Mouse (Mus musculus) splenic B cell, adult 2 months (primary cell): ENCODE measurements around the gene Wfdc15b.

Experiments used
- DNase-seq: peaks from one replicate; pipeline ENCODE4 v3.0.0-alpha.2; 2011; ENCODE audit warnings: low read depth, low spot score
- H3K27me3 ChIP-seq: 2 replicates; pipeline ENCODE4 v1.6.1; 2012; ENCODE audit warnings: mild to moderate bottlenecking, low read length, moderate library complexity, mixed read lengths; ENCODE audit not compliant: control insufficient read depth, poor library complexity, insufficient read depth, severe bottlenecking
- H3K36me3 ChIP-seq: 2 replicates; pipeline ENCODE4 v1.6.1; 2012; ENCODE audit warnings: mild to moderate bottlenecking, low read length, moderate library complexity, mixed read lengths; ENCODE audit not compliant: control insufficient read depth, poor library complexity, insufficient read depth, severe bottlenecking

Gene Wfdc15b

DNA sequence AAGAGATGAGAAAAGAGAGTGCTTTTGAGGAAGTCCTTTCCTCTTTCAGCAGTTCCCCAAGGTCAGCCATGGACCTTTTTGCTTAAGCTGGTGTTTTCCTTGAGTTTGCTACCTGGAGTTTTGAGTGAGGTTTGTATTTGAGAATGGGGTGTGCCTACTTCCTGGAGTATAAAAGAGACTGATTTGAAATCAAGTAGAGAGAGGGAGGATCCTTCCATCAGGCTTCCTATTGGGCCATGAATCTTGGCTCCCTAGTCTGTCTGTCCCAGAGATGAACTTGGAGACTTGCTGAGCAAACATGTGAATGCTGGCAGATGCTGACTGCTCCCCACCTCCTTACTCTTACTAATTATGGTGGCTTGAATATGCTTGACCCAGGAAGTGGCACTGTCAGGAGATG lies 29.2 kb downstream of the Wfdc15b start:
- no peaks in the 10 kb centered on the region for H3K36me3 ChIP-seq
- no peak for DNase-seq
- no peaks in the 10 kb centered on the region for H3K27me3 ChIP-seq

DNA sequence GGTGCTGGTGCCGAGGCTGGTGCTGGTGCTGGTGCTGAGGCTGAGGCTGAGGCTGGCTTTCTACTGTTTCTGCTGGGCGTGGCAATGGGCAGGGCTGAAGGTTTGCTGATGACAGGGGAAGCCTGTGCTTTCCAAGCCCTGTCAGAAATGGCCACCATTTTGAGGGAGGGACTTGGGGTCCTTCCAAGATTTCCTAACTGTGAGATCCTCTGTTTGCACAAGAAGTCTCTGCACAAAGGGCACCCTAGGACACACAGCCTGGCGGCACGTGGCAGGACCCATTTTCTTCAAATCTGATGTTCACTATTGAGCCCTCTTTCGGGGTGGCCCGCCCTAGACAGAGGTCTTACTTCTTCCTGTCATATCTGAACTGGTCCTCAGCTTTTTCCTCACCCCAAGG lies 30.9 kb downstream of the Wfdc15b start, which contains the start of gene Wfdc12:
Gene Wfdc12, minus strand, starts transcription at position 33 of the 400 bp plus-strand sequence.
- H3K27me3 ChIP-seq, result no peaks in the 10 kb centered on the region
- no peak for DNase-seq
- H3K36me3 ChIP-seq, result no peaks in the 10 kb centered on the region

DNA sequence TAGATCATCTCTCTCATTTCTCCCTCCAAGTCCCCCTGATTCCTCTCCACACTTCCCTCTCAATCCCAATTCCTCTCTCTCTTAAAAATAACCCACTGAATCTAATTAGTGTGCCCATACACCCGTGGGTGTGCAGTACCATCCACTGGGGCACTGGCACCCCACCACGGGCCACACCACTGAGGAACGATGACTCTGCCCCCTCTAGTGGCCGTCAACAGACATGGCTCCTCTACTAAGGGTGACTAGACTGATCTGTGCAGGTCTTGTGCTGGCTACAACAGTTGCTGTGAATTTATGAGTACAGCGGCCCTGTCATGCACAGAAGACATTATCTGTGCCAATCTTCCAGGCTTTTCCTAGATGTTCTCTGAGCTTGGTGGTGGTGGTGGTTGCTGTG lies 32.7 kb downstream of the Wfdc15b start:
- peak; percentile 65 for DNase-seq
- Histone ChIP-seq H3K36me3 (no peaks in the 10 kb centered on the region), H3K27me3 (no peaks in the 10 kb centered on the region)

GRCm38 (mm10) chr2:164184145-164184719 lies 37.2 kb downstream of the Wfdc15b start:
- DNase-seq, result peak; percentile 14
- Histone ChIP-seq H3K36me3 (no peaks in the 10 kb centered on the region), H3K27me3 (no peaks in the 10 kb centered on the region)

DNA sequence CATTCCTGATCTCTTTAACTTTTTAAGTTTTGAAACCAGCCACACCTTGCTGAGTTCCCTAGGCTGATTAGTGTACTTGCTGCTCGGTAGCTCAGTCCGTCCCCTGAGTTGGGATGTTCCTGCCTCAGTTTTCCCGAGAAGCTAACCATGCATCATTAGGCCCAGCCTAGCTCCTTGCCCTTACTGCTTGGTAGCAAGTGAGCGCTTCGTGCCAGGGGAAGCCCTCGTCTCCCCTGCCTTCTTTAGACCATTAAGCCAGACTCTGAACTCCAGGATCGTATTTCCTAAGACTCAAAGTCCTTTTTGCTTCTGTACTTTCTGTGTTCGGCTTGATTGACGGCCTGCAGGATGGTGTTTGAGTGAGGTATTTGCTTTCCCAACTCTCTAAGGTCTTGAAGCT lies 38.1 kb downstream of the Wfdc15b start:
- no peak for DNase-seq
- H3K27me3 ChIP-seq, result no peaks in the 10 kb centered on the region
- no peaks in the 10 kb centered on the region for H3K36me3 ChIP-seq

GRCm38 (mm10) chr2:164182692-164183255 lies 38.7 kb downstream of the Wfdc15b start, which contains the start of gene Wfdc5:
Wfdc5 (minus strand) TSS chr2:164182742.
- no peaks in the 10 kb centered on the region for H3K36me3 ChIP-seq
- no peaks in the 10 kb centered on the region for H3K27me3 ChIP-seq
- DNase-seq, result no peak

- DNase-seq, result no peak
- H3K27me3 ChIP-seq, result no peaks in the 10 kb centered on the region
- no peaks in the 10 kb centered on the region for H3K36me3 ChIP-seq
Measured at GRCm38 (mm10) chr2:164180770-164181169, 40.7 kb downstream of the Wfdc15b start.

DNA sequence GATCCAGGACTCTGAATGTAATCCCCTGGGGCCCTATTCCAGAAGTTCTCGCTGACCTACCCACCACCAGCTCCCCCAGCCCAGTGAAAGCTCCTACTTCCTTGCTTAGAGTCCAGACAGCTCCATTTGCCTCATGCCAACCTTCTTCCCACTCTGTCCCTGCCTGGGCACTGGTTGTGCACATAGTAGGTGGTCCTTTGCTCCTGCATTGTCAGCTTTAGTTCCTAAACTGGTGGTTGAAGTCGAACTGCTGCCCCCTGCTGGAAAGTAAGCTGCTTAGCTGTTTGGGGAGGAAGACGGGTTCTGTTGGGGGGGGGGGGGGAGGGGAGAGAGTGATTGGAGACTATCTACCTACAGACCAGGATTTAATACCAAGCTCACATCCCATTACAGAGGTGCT lies 41.3 kb downstream of the Wfdc15b start:
- no peaks in the 10 kb centered on the region for H3K27me3 ChIP-seq
- DNase-seq, result peak; percentile 74

DNA sequence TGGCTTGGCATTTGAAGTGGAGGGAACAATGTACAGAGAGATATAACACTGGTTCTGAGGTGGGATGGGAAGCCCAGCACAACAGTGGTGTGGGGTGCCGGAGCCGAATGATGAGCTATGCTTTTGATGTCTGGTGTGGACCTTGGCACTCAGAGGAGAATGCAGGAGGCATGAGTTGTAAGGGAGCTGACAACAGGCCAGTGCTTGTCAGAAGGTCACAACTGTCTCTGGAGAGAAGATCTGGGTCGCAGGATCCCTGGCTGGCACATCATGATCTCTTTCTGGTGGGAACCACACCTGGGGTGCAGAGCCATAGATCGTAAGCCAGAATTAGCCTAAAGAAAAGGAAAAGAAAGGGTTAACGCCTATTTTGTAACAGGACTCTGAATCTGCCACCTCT lies 43.6 kb downstream of the Wfdc15b start:
- no peak for DNase-seq
- H3K36me3 ChIP-seq, result no peaks in the 10 kb centered on the region
- no peaks in the 10 kb centered on the region for H3K27me3 ChIP-seq

More for the DNA sequence above, 41.3 kb downstream of the Wfdc15b start:
- no peaks in the 10 kb centered on the region for H3K36me3 ChIP-seq

DNA sequence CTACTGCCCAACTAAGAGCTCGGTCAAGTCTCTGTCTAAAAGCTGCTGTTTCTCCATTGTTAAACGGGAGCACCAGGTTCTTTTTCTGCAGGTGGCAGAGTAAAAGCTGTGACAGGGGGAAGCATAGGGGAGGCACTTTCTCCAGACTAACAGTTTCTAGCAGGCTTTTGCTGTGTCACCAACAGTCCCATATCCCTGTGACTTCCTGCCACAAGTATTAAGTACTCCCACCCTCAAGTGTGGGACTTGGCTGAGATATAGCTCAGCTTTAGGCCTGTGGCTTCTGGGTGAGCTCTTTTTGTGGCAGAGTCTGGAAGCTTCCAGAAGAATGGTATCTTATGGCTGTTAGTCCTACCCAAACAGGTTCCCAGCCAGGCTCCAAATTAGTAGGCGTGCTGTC lies 45.6 kb downstream of the Wfdc15b start:
- no peak for DNase-seq
- H3K36me3 ChIP-seq, result no peaks in the 10 kb centered on the region

DNA sequence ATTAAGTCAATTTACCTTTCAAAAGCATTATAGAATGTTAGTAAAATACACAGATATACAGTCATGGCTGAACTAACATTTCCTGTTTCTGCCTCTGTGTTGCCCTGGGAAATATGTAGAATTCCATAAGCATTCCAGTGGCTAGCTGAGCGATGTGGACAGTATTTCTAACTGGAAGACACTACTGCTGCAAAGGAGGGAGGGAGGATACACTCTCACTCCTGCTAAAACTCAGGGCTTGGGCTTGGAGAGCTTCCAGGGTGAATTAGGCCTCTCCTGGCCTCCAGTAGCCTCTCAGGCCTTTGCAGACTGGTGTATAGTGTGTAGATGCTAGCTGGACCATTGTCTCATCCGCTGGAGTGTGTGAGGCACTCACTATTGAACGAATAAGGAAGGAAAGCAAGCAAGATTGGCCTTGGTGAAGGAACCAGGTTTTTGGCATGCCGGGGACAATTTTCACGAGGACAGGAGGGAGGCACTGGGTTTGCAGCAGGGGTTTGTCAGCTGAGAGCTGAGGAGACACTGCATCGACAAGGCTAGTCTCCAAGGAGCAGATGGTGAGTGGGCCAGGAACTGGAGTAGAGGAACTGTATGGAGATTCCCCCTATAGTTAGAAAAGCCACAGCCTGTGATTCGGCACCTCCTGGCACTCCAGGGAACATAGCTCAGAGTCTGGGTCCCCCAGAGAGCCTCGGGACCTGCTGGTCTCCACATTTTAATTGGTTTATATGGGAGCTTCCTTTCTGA lies 46.6 kb downstream of the Wfdc15b start:
- no peaks in the 10 kb centered on the region for H3K36me3 ChIP-seq
- no peaks in the 10 kb centered on the region for H3K27me3 ChIP-seq
- DNase-seq, result no peak

More for the DNA sequence above, 45.6 kb downstream of the Wfdc15b start:
- H3K27me3 ChIP-seq, result no peaks in the 10 kb centered on the region

DNA sequence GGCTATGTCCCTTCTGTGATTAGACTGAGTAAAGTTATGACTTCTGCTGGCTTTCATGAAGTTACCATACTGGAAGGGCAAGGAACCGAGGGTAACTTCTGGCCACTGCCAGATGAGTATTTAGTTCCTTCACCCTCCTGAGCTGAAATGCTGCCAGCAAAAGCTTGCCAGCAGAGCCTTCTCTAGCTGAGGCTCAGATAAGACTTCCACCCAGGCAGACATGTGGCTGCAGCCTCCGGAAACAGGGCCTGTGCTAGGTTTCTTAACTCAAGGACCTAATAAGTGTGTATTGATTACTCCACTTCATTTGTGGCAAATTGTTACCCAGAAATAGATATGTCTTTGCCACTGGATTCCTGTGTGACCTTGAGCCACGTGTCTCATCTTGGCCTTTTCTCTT lies 48.1 kb downstream of the Wfdc15b start:
- H3K36me3 ChIP-seq, result no peaks in the 10 kb centered on the region
- no peak for DNase-seq
- no peaks in the 10 kb centered on the region for H3K27me3 ChIP-seq

GRCm38 (mm10) chr2:164170902-164171301 lies 50.6 kb downstream of the Wfdc15b start, which contains the start of gene Kcns1:
Kcns1 (minus strand) TSS chr2:164171113.
- DNase-seq, result no peak
- Histone ChIP-seq H3K27me3 (no peaks in the 10 kb centered on the region), H3K36me3 (no peaks in the 10 kb centered on the region)

DNA sequence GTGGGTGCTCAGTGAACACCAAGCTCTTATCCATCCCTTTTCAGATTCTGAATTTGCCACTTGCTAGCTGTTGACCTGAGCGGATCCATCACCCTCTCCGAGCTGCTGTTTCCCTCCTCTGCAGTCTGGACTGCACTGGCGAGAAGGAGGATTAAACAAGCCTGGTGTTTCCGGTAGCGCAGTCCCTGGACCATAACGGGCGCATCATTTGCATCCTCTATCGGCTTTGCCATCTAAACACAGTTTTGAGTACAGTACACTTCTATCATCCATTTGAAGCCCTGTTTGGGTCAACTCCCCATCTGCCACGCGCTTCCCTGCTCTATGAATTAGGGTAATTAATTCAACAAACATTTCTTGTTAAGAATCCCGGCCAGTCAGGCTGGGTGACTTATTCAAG lies 51.1 kb downstream of the Wfdc15b start:
- peak; percentile 40 for DNase-seq
- H3K36me3 ChIP-seq, result no peaks in the 10 kb centered on the region
- H3K27me3 ChIP-seq, result no peaks in the 10 kb centered on the region

DNA sequence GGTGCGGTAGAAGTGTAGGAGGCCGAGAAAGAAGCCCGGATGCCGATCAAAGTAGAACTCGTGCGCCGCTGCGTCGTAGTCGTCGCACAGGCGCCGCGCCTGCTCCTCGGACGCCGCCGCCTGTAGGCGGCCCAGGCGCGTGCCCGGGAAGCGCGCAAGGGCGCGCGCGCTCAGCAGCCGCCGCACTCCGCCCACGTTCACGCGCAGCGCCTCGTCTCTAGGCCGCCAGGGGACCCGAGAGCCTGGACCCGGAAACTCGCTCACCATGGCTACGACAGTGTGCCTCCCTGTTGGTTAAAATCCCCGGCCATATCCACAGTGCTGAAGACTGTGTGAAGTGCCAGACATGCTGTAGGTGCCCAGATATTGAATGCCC lies 52.9 kb downstream of the Wfdc15b start:
- H3K36me3 ChIP-seq, result no peaks in the 10 kb centered on the region
- peak; percentile 65 for DNase-seq
- H3K27me3 ChIP-seq, result no peaks in the 10 kb centered on the region
